Mouse (Mus musculus): Measurements from ENCODE around the gene Ppig.
A peak's percentile ranks its signal among the peaks of the same experiment; 100 is the strongest.

Ppig gene

DNA sequence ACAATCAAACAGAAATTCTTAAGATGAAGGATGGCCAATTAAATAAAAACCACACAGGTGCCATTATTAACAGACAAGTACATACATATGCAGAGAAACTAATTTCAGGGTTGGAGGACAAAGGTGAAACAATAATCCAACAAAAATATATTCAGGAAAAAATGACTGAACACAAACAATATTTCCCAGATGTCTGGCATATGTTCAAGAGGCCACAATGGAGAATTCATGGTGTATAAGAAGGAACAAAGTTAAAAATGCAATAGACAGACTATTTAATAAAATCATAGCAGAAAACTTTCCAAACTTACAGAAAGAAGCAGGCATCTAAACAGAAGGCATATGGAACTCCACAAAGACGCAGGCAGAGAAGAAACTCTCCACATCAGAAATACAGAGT, 42.4 kb downstream of the Ppig start:
- DNase-seq = no peak

DNA sequence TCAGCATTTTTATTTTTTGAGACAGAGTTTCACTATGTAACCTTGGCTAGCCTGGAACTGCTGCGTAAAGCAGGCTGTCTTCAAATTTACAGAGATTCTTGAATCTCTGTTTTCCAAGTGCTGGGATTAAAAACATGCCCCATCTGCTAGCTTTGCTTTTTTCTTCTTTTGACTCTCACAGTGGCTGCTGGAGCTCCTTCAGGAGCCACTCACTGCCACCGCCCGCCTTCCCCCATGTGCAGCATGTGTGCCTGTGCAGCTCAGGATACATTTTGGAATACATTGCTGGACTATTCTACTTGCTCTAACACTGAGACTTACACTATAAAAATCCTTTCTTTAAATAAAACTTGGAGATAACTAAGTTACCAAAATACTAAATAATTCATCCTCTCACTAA, 51.0 kb downstream of the Ppig start:
- DNase-seq = no peak

DNA sequence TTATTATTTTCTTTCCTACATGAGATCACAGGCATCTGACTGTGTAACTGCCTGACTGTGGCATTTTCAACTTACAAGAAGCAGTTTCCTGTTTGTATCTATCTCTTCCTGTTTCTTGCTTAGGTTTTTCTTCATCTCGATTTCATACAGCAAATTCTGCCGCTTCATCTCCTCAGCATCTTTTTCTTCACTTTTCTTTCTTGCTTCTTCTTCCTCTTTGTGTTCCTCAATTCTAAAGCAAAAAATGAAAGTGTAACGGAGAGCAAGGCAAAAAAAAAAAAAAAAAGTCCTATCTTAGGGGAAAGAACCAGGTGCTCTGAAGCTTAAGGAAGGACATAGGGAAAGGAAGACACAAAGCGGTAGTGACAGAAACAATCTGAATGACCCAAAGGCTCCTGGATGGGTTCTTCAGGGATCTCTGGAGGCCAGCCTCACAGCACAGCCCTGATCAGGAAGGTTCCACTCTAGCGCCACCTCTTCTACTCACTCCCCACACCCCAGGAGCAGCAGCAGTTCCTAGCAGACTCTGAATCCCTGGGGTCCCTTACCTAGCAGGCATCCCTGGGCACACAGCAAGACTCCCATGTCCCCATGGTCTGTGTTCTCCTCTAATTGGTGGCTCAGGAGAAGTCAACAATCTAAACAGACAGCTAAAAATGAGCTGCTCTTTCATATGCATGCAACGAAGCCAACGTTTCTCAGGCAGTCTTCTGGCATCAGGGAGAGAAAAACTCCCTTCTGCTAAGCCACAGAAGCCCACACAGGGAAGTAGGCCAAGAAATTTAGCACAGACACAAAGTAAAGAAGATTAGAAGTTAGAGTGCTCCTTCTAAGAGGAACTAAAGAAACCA, 55.9 kb downstream of the Ppig start:
- peak; percentile 64 for DNase-seq

DNA sequence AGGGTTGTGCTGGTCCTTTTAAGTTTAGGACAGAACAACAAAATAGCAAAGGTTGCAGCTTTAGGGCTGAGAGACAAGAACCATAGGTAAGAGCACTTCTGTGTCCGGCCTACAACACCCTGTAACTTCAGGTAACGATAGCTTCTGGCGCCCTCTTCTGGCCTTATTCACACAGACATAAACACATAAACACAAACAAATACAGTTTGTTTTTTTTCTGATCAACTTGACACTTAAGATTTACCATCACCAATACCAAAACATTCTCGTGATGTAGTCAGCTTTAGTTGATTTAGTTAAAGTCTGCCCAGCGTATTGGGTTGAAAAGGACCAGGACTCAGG, 56.5 kb downstream of the Ppig start:
- peak; percentile 64 for DNase-seq

DNA sequence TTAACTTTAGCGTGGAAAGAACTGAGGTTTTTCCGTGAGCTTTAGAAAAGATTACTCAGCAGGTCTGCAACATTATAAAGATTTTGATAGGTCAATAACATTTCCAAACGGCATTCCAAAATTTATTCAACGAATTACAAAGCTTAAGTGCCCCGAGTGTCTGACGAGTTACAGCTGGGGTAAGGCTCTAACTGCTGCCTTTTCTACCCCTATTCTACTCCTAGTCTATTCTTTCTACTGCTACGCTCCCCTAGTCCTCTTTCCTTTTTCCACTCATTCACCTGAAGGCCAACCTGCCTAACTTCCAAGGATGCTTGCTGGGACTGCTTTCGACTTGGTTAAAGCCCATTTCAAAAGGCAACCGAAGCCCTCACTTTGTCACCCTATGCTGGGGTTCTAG, 66.6 kb downstream of the Ppig start:
- DNase-seq = no peak

DNA sequence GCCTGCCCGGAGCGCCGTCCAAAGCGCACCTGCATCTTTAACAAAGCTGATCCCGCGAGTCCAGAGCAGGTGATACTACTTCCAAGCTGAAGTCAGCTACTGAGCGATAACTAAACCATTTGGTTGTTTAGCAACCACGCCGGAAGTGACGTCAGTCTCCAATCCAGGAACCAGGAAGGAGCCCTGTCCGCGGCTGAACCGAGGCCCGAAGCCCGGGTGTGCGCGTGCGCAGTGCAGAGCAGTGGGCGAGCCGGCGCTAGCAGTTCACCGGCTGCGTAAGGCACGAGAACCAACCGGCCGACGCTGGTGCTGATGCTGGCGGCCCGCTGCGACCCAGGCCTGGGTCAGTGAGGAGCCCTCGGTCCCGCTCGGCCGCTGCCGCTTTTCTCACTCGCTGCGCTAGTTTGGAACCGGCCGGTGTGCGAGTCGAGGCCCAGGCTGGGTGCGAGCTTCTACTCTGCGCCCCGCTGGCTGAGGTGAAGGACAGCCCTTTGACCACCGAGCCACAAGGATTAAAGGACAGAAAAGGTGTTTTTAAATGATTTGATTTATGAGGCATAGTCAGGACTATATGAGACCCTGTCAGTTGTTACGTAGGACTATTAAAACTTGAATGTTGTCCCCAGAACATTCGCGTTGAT, 67.2 kb downstream of the Ppig start, which contains the start of the genes Ccdc173 and Phospho2:
Gene Ccdc173, minus strand, starts transcription at position 147 of the 641 bp plus-strand sequence.
Gene Phospho2, plus strand, starts transcription at position 195 of the 641 bp plus-strand sequence.
- peak; percentile 97 for DNase-seq

DNA sequence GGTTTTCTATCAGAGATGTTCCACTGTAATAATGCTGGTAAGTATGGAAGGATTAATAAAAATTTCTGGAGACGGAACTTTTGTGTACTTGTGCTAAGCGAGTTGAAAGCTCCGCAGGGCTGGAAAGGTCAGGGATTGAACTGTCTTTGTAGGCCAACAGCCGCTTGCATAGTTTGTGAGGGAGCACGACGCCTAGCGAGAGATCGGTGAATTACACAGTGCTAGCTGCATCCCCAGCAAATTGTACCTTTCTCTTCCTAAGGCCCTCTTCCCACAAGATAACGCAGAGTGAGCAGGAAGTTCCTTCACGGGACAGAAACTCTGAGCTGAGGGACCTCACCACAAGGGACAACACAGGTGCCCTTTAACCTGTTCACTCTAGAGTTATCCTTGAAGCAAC, 67.9 kb downstream of the Ppig start:
- peak; percentile 87 for DNase-seq

DNA sequence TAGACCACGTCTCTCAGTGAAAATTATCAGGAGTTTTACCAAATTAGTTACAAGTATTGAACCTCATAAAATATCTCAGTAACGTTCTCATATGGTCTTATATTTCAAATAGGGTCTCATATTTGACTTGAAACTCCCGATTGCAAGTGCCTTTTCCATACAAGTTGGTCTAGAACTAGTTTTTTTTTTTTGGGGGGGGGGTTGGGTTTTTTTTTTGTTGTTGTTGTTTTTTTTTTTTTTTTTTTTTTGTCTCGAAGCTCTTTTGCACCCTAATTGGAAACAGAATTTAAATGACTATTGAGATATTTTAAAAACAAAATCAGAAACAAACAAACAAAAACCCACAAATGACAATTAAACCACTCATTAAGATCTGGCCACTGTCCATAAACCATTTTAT, 68.4 kb downstream of the Ppig start:
- no peak for DNase-seq

DNA sequence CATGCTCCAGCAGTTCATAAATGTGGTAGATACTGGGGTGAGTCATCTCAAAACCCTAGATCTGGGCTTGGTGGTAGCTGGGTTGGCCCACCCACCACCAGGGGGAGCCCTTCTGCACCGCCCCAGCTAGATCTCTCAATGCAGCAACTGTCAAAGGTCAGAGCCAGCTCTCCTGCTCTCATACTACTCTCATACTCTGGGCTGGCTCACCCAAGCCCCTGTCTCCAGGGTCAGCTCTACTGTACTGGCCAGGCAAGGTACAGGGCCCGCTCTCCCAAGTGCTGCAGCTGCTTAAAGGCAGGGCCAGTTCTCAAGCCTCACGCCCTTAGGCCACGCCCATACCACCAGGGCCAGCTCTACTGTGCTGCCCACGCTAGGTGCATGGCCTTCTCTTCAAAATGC, 80.6 kb downstream of the Ppig start:
- DNase-seq = peak; percentile 83

Data from thymus, postnatal 25 days (tissue).